Mouse (Mus musculus) inflammation-experienced regulatory T-cells (primary cell): ENCODE measurements around the gene Lhx9. TPM values are rescaled to one million over a fixed set of nuclear protein-coding genes. Genes with fewer than 3 reads are reported as not detected.

Experiments used
- polyA plus RNA-seq, 2 experiments: library from polyadenylated mRNA; unstranded; fragments of 100-300 nt; shearing (Covaris generic); gene quantifications; one replicate each; pipeline ENCODE4 v1.2.1; 2017

Gene Lhx9
- polyA plus RNA-seq = 1 to 10 TPM in 1 of 2 experiments, under 1 TPM in 1; 0.58 to 2.1 TPM

DNA sequence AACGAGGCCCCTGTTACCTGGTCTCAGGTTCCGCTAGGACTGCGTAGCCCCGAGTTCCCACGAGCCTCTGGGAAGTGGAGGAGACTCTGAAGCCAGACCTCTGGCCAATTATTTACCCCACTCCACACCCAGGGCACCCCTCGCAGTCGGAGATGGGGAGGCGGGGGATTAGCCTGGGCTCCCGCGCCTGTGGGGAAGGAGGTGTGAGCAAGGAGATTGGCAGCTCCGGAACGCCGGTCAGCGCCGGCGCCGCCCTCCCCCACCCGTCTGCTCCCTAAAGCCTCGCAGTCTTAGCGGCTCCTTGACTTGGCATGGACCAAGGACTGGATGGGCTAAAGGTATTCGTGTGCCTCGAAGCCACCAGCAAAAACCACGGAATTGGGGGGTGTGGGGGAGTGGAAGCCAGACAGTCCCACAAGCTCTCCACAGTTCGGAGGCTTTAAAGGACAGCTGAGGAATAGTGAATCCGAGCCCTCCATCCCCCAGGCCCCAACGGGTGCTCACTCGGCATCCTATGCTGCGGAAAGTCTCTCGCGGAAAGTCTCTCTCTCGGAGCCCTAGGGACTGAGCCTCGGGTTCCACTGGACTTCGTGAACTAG, at the start of gene Lhx9:
Gene Lhx9, minus strand, starts transcription at position 67 of the 599 bp plus-strand sequence.

DNA sequence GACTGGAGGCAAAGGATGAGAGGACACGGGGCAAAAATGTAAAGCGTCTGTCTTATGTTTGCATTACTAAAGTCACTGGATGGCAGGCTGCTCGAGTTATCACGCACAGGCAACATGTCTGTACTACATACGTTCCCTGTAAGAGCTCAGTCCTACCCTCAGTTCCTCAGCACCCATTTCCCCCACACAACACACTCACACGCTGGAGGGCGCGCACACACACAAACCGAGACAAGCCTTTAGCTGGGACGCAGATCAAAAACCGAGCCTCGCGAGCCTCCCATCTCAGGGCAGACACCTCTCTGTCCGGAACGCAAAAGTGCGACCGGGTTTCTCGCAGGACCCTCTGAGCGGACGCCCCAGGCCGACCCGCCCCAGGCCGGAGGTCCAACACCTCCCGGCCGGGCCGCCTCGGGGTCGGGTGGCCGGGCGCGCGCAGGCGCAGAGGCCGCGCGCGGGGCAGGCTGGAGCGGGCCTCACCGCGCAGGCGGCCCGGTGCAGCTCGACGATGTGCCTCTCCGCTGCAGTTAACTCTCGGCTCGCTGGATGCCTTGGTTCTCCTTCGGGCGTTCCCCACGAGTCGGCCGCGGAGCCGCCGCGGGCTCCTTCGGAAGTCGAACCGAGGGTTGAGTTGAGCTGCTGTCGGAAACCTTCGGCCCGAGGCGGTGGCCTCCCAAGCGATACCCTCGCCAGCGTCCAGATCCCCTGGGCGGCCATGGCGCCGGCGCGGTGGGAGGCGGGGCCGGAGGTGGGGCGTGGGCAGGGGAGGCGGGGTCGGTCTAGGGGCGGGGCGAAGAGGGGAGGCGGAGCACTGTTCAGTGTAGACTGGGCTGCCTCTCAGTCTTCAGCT, 7.9 kb upstream of the Lhx9 start, which contains the start of gene 2310009B15Rik:
Gene 2310009B15Rik, minus strand, starts transcription at position 752 of the 850 bp plus-strand sequence.

Other genes starting within 250 kb of the Lhx9 start
- 100 to 1,000 TPM in 1 of 2 experiments, 10 to 100 TPM in 1; 86.6 to 110 TPM for gene Nek7, start 228.4 kb downstream of the Lhx9 start, polyA plus RNA-seq
- 10 to 100 TPM; 14.0 to 14.5 TPM for gene 2310009B15Rik, start 8.3 kb upstream of the Lhx9 start, polyA plus RNA-seq
- gene Dennd1b, start 114.9 kb upstream of the Lhx9 start, polyA plus RNA-seq = 10 to 100 TPM; 39.4 to 48.9 TPM